Mouse (Mus musculus) limb, embryonic 14.5 days (tissue): Measurements from ENCODE around the gene Sult1c2. TPM values are rescaled to one million over a fixed set of nuclear protein-coding genes. Genes with fewer than 3 reads are reported as not detected.
"Not testable (repeated sequence)": the region's sequence is repeated elsewhere in the genome, so short reads cannot be mapped to it uniquely, and the experiment has no call there.

Experiments
- ATAC-seq: fragments of 200-750 bp; cut with Nextera tagmentation; 2 replicates; pipeline ENCODE4 v1.8.0; 2017; ENCODE audit warnings: low read depth, moderate number of reproducible peaks, moderate TSS enrichment; ENCODE audit not compliant: low FRiP score
- DNase-seq: peaks from one replicate; pipeline ENCODE4 v3.0.0-alpha.2; 2015; ENCODE audit warnings: low spot score
- H3K27ac ChIP-seq: fragments of 300-500 bp; sonication (generic); replicated peaks from 2 replicates; pipeline ENCODE4 v1.5.1; 2014; ENCODE audit warnings: low read depth, mild to moderate bottlenecking, low read length, moderate library complexity, mixed read lengths
- H3K27me3 ChIP-seq: fragments of 300-500 bp; sonication (generic); 2 replicates; pipeline ENCODE4 v1.6.1; 2014; ENCODE audit warnings: low read length, mixed read lengths; ENCODE audit not compliant: control insufficient read depth, insufficient read depth
- H3K36me3 ChIP-seq: fragments of 300-500 bp; sonication (generic); 2 replicates; pipeline ENCODE4 v1.6.1; 2014; ENCODE audit warnings: mild to moderate bottlenecking, low read length, moderate library complexity, mixed read lengths; ENCODE audit not compliant: control insufficient read depth, insufficient read depth
- H3K4me1 ChIP-seq: fragments of 300-500 bp; sonication (generic); 2 replicates; pipeline ENCODE4 v1.6.1; 2014; ENCODE audit warnings: antibody characterized with exemption, low read length, mixed read lengths; ENCODE audit not compliant: control insufficient read depth, insufficient read depth
- H3K4me2 ChIP-seq: fragments of 300-500 bp; sonication (generic); replicated peaks from 2 replicates; pipeline ENCODE4 v1.6.1; 2014; ENCODE audit warnings: low read depth, mild to moderate bottlenecking, low read length, moderate library complexity; ENCODE audit not compliant: severe bottlenecking
- H3K4me3 ChIP-seq: fragments of 300-500 bp; sonication (generic); replicated peaks from 2 replicates; pipeline ENCODE4 v1.5.1; 2014; ENCODE audit warnings: low read length
- H3K9ac ChIP-seq: fragments of 300-500 bp; sonication (generic); 2 replicates; pipeline ENCODE4 v1.6.1; 2014; ENCODE audit warnings: mild to moderate bottlenecking, low read depth, low read length, moderate library complexity; ENCODE audit not compliant: severe bottlenecking
- H3K9me3 ChIP-seq: fragments of 300-500 bp; sonication (generic); 2 replicates; pipeline ENCODE4 v1.6.1; 2016; ENCODE audit warnings: low read length; ENCODE audit not compliant: control insufficient read depth
- POLR2A ChIP-seq: fragments of 200-500 bp; IDR thresholded peaks from 2 replicates; pipeline ENCODE4 v1.8.0; 2012; ENCODE audit warnings: inconsistent platforms, mild to moderate bottlenecking, moderate library complexity, borderline replicate concordance; ENCODE audit not compliant: insufficient read depth, insufficient read length; ENCODE audit errors: extremely low read depth
- WGBS: fragments of 180-500 bp; shearing (Covaris S2); extraction: QIAGEN DNeasy Blood & Tissue Kit; methylation state at CpG from one replicate; pipeline ENCODE4 v1.1.7; 2014; 5-methylcytosine and 5-hydroxymethylcytosine counted together
- polyA plus RNA-seq, 2 experiments: library from polyadenylated mRNA; depleted of rRNA in 1 of 2; stranded (reverse) in 1 of 2; unstranded in 1 of 2; fragments of >200 nt; fragmentation: Nextera tagmentation in 1 of 2; extraction: Ambion mirVana in 1 of 2; gene quantifications; 2 replicates each; pipeline versions ENCODE4 v1.2.1 to v1.2.3; 2012 to 2014

Sult1c2 gene
- polyA plus RNA-seq, 2 experiments, result not detected

DNA sequence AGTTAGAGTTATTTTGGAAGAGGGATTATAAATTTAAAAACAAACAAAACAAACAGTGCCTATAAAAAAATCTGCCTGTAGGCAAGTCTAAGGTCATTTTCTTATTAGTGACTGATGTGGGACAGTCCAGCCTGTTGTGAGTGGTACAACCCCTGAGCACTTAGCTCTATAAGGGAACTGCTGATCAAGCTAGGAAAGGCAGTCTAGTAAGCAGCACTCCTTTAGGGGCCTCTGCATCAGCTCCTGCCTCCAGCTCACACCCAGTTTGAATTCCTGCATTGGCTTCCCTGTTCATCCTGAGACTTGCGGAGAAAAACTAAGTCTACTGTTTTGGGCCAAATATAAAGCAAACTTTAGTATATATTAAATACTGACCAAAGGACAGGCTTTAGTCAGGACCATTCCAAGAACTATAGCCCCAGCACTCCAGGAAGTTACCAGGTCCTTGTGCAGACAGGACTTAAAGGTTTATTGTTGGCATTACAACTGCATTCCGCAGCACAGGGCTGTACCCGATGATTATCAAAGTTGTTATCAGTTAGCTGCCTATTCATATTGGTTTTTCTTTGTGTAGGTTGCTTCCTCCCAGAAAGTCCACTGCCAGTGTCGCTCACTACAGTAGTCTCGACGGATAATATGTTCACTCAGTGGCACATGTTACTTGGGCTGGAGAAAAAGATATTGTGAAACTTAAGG, 19.3 kb upstream of the Sult1c2 start:
- Histone ChIP-seq H3K9ac (no peak overlapping the region), H3K36me3 (no peaks in the 10 kb centered on the region), H3K4me2 (no peak overlapping the region), H3K27ac (no peak overlapping the region), H3K4me3 (no peak overlapping the region), H3K27me3 (no peaks in the 10 kb centered on the region), H3K4me1 (no peaks in the 10 kb centered on the region), H3K9me3 (no peaks in the 10 kb centered on the region)
- no peak for ATAC-seq
- TF ChIP-seq POLR2A, result no peak
- WGBS, result 90% methylated on average over 6 of the region's 6 CpGs
- no peak for DNase-seq

- TF ChIP-seq POLR2A, result no peak
Observed at GRCm38 (mm10) chr17:53860548-53860947, 14.4 kb upstream of the Sult1c2 start.

GRCm38 (mm10) chr17:53854992-53855391, 8.9 kb upstream of the Sult1c2 start:
- TF ChIP-seq POLR2A, result no peak

More at GRCm38 (mm10) chr17:53860548-53860947, 14.4 kb upstream of the Sult1c2 start:
- ATAC-seq (no peak), DNase-seq (no peak)
- H3K4me2 ChIP-seq, result no peak overlapping the region
- H3K27me3 ChIP-seq, result no peaks in the 10 kb centered on the region
- no peak overlapping the region for H3K4me3 ChIP-seq
- H3K9me3 ChIP-seq, result no peaks in the 10 kb centered on the region
- H3K27ac ChIP-seq, result no peak overlapping the region
- H3K9ac ChIP-seq, result no peak overlapping the region
- no peaks in the 10 kb centered on the region for H3K4me1 ChIP-seq
- no peaks in the 10 kb centered on the region for H3K36me3 ChIP-seq

GRCm38 (mm10) chr17:53845796-53846195, 343 bp downstream of the Sult1c2 start:
- H3K4me3 ChIP-seq, result no peak overlapping the region
- ATAC-seq (no peak), DNase-seq (no peak)
- no peak overlapping the region for H3K27ac ChIP-seq
- no peak overlapping the region for H3K4me2 ChIP-seq
- no peak overlapping the region for H3K9ac ChIP-seq
- H3K27me3 ChIP-seq, result no peaks in the 10 kb centered on the region
- H3K9me3 ChIP-seq, result no peaks in the 10 kb centered on the region
- H3K4me1 ChIP-seq, result no peaks in the 10 kb centered on the region
- no peak for TF ChIP-seq POLR2A
- H3K36me3 ChIP-seq, result no peaks in the 10 kb centered on the region
- WGBS, result 78% methylated on average over 7 of the region's 7 CpGs

More at GRCm38 (mm10) chr17:53854992-53855391, 8.9 kb upstream of the Sult1c2 start:
- Histone ChIP-seq H3K4me1 (no peaks in the 10 kb centered on the region), H3K4me3 (no peak overlapping the region), H3K36me3 (no peaks in the 10 kb centered on the region), H3K9ac (no peak overlapping the region), H3K9me3 (no peaks in the 10 kb centered on the region), H3K4me2 (no peak overlapping the region), H3K27me3 (no peaks in the 10 kb centered on the region), H3K27ac (no peak overlapping the region)
- ATAC-seq (no peak), DNase-seq (no peak)
- 90% methylated on average over 3 of the region's 3 CpGs for WGBS

DNA sequence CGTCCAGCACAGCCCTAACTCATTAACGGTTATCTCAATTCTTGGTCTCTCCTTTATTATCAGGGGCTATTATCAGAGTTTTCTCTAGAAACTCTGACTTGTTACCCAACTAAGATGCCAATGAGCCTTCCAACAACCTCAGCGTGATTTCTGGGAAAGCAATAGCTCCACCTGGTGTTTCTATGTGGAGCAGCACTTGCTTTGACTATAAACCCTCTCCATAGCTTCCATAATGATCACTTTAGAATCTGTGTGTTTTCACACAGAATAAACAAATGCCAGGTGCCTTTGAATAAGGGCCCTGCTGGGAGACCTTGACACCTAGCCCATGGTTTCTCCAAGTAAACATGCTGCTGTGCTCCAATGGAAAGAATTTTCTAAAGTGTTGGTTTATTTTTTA, 12.8 kb downstream of the Sult1c2 start:
- ATAC-seq (no peak), DNase-seq (peak; percentile 7)
- Histone ChIP-seq H3K4me3 (no peak overlapping the region), H3K27ac (no peak overlapping the region), H3K9ac (no peak overlapping the region), H3K9me3 (0 out of 2 replicates have a peak, but pooled peaks cover 3% of the 10 kb centered on the region), H3K27me3 (no peaks in the 10 kb centered on the region), H3K36me3 (no peaks in the 10 kb centered on the region), H3K4me2 (no peak overlapping the region), H3K4me1 (no peaks in the 10 kb centered on the region)
- 48% methylated on average over 3 of the region's 3 CpGs for WGBS
- no peak for TF ChIP-seq POLR2A

DNA sequence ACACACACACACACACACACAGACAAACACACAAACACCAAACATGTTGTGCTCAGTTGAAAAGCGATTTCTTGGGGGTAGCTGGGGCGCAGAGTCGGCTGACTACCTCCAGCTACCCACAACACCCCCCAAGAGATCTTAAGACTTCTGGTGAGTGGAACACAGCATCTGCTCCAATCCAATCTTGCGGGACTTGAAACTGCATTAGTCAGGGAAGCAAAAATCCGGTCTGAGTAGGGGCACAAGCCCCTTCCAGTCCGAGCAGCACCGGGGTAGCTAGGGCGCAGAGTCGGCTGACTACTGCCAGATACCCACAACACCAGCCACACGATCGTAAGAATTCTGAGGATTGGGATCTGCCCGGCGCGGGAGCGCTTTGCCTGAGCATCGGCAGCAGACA, 42.2 kb downstream of the Sult1c2 start:
- not testable (repeated sequence) for H3K4me2 ChIP-seq, H3K36me3 ChIP-seq, H3K27me3 ChIP-seq, DNase-seq, H3K9me3 ChIP-seq, H3K4me1 ChIP-seq, H3K27ac ChIP-seq, H3K4me3 ChIP-seq, ATAC-seq, H3K9ac ChIP-seq
- WGBS, result 84% methylated on average over 16 of the region's 16 CpGs
